Mouse (Mus musculus) urinary bladder, postnatal 14 days (tissue): ENCODE results near the gene Pla2g4d.
"Not testable (repeated sequence)": the region's sequence is repeated elsewhere in the genome, so short reads cannot be mapped to it uniquely, and the experiment has no call there.

Experiments
- DNase-seq: peaks from one replicate; pipeline ENCODE4 v3.0.0; 2021; ENCODE audit warnings: low spot score

Pla2g4d gene

DNA sequence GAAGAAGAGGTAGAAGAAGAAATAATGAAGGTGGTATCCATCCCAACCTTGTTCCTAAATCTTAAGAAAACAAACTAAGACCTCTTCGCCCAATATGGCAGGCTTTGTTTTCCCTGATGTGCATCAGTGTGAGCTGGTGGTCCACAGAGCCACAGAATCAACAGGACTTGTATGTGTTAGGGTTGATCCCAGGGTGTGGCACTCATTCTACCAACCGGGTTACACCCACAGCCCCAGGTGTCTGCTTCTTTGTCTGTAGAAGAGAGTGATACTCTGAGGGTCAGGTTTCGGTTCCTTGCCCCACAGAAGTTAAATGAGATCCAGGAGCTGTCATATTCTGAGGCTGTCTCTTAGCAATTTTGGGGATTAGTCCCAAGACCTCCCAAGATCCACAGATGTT, 27.7 kb downstream of the Pla2g4d start:
- no peak for DNase-seq

DNA sequence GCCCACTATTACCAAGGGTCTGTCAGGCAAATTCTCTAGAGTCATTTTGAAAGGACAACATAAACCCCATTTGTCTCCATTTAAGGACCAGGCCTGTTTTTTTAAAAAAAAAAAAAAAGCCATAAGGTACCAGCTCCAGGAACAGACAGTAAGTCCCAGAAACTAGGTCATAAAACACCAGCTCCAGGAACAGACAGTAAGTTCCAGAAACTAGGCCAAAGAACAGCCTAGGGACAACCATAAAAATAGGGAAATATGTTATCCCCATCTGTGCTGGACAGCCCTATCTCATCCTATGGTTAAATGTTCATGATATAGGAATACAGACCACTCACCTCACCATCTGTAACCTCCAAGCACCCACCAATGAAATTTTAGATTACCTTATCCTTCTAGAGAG, 32.7 kb downstream of the Pla2g4d start:
- DNase-seq = no peak

DNA sequence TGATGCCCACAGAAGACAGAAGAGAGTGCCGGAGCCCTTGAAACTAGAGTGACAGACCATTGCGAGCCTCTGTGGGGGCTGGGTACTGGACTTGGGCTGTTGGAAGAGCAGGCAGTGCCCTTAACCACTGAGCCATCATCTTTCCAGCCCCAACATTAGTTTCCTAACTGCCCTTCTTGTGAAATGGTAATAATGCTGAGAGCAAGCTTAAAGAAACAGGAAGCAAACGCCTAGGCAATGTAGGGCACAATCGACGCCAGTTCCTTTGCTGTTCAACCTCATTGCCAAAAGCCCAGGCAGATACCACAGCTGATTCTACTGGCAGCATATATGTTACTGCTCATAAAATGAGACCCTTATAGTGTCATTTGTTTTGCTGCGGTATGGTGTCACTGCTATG, 36.4 kb downstream of the Pla2g4d start:
- DNase-seq = no peak

DNA sequence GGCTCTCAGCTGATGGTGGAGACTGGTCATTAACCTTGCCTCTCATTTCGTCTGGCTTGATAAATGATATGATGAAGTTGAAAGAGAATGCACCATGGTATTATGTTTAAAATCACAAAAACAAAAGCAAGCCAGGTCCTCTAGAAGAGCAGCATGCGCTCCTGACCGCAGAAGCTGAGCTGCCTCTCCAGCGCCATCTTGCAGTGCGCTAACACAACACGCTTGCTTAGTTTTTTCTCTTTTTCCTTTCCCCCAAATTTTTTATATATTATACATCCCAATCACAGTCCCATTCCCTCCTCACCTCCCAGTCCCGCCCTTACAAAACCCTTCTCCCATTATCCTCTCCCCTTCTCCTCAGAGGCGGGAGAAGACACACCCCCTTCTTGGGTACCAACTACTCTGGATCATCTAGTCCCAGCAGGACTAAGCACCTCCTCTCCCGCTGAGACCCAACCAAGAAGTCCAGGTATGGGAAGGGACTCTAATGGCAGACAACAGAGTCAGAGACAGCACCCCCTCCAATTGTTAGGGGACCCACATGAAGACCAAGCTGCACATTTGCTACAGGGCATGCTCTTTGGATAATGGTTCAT, 43.5 kb downstream of the Pla2g4d start:
- no peak for DNase-seq

DNA sequence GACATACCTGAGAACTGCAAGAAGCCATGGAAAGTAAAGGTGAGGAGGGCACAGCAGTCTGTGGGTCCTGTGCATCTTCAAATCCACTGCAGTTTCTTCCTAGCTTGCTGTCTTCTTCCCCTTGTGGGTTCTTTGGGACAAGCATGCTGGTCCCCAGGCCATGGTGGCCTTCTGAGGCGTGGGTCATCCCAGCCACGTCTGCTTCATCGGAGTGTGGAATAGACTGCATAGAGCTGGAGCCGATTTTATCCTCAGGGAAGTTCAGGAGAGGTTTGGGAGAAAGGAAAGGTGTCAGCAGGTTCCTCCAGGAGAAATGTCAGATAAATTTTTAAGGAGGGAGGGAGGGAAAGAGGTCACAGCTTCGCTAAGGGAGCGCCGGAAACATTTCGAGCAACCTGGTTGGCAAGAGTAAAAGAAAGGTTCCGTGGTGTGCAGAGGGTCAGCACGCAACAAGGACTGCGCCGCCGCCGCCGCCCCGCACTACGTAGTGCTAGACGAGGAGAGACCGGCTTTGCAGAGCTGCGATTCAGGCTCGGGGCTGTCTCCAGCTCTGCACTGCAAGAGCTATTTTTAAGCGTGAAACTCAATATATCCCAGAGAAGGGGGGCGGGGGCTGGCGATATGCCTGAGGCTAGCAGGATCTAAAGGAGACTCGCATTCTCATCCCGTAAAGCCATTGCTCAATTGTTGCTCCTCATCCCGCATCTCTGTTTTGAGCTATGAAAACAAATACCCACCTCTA, 44.1 kb downstream of the Pla2g4d start, which contains the start of gene Pla2g4e:
Pla2g4e (minus strand) TSS at position 657 of the 742 bp plus-strand sequence.
- DNase-seq = peak; percentile 8

DNA sequence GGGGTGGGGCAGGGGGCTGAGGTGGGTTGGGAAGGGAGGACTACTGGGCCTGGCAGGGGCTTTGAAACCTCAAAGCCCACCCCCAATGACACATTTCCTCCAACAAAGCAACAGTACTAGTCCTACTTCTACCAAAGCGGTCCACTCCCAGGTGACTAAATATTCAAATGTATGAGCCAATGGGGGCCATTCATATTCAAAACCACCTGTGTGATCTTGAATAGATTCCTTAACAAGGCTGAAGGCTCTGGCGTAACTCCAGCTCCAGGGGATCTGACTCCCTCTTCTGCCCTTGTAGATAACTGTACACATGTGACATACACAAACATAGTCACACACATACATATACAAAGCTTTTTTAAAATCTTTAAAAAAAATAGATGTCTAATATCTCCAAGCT, 45.0 kb downstream of the Pla2g4d start:
- no peak for DNase-seq

DNA sequence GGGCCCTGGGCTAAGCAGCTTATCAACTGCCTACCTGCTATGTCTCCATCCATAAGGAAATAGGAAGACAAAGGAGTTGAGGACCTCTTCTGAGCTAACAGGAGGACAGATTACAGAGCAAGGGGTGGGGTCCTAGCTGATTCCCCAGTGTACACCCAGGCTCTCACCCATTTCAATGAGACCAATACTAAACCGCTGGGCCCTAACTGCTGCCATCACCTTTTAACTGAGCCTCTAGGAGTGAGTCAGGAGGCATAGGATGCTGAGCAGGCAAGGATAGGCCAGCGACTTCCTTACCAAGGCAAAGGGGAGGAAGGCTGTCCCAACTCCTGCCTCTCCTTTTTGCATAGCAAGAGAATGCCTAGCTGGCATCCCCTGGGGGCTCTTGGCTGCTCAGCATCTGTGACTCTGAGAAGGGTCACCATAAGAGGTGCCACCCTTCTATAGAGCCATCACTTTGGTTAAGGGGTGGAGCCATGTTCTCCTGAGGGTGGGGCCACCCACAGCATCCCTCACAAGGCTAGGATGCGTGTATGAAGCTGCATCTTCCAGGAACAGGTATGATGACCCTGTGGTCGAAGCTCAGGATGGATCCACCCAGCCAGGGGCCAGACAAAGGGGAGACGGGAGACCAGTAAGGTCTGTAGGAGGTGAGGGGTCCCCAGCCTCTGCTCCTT, 46.1 kb downstream of the Pla2g4d start:
- no peak for DNase-seq

DNA sequence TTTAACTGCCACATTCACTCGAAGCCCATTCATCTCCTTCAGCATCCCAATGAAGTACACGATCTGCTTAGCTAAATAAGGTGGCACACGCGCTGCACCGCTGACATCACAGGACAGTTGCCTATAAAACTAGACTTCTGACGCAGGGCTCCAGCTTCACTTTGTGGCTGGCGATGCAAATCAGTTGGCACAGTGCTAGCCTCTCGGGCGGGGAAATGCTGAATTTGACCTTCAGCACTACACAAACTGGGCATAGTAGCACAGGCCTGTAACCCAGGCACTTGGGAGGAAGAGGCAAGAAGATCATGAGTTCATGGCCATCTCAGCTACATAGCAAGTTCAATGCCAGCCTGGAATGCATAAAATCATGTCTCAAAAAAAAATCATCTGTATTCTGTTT, 50.3 kb downstream of the Pla2g4d start:
- DNase-seq = not testable (repeated sequence)

DNA sequence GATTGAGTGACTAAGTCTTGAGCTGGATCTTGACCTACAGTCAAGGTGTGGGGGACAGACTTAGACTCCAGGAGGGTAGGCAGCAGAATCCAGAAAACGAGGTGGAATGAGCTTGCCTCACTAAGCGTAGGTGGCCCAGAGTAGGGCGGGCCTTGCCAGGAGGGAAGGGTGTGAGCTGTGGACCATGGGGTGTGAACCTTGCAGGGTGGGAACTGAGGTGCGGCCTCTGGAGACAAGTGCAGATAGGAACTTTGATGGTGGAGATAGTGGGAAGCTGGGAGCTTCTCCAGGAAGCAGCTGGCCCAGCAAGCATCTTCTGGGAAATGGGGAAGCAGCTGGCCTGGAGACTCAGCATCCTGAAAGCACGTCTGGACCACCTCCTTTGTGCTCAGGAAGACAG, 51.2 kb downstream of the Pla2g4d start:
- no peak for DNase-seq

DNA sequence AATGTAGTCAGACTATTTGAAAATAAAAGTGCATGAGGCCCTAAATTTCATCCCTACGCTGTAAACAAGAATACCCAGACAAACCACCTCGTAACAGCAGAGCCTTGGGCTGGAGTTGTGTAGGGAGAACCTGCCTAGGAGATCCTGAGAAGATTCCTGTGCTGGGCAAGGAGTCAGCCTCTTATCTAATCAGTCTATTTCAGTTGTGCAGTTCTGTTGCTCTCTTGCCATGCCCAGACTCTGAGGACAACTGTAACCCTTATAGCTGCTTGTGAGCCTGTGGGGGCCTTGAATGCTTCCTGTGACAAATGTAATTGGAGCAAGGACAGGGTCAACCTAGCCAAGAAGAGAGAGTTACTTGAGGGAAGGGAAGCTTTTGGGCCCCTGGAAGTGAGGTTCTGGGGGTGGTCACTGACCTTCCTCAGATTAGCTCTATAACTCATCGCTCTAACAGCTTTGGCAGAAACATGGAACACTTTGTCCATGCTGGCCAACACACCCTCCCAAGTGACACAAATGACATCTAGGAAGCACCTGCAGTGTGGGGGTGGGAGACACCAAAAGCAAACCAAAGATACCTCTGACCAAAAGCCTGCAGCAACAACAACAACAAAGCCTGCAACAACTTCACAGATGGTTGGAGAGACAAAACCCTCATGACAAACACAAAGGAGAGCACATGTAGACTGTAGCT, 52.9 kb downstream of the Pla2g4d start:
- DNase-seq = no peak

DNA sequence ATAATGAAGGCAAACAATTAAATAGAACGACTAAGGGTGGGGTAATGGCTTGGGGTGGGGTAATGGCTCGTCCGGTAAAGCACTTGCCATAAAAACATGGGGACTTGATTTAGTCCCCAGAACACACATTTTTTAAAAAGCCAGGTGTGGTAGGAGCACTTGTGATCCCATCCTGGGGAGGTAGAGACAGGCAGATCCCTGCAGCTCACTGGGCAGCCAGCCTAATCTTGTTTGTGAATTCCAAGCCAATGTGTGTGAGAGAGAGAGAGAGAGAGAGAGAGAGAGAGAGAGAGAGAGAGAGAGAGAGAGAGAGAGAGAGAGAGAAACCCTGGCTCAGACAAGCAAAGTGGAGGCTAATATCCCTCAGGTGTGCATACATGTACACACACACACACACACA, 53.6 kb downstream of the Pla2g4d start:
- no peak for DNase-seq

DNA sequence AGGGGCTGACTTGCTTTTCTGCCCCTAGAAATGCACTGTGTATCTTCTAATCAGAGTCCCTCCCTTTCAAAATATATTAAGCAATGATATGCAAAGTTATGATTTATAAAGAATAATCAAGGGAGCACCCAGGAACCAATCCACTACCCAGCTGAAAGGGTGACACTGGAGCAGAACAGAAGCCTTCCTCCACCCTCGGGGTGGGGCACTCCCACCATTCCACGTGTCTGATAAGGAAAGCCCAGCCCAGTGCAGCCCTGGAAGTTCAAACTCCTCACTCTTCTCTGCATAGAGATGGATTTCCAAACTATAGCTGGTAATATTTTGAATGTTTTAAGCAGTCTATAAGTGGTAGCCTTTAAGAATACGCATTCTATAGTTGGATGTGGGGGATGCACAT, 57.4 kb downstream of the Pla2g4d start:
- DNase-seq = no peak
